Mouse (Mus musculus) bone marrow macrophage, adult 2 months (primary cell): Measurements from ENCODE around the gene Fgf18.

Experiments
- CTCF ChIP-seq: IDR thresholded peaks from 2 replicates; pipeline ENCODE4 v1.5.1; 2012; ENCODE audit warnings: low read depth, mild to moderate bottlenecking, low read length, moderate library complexity
- POLR2A ChIP-seq: IDR thresholded peaks from 2 replicates; pipeline ENCODE4 v1.6.1; 2012; ENCODE audit warnings: mild to moderate bottlenecking, low read depth, low read length, borderline replicate concordance

DNA sequence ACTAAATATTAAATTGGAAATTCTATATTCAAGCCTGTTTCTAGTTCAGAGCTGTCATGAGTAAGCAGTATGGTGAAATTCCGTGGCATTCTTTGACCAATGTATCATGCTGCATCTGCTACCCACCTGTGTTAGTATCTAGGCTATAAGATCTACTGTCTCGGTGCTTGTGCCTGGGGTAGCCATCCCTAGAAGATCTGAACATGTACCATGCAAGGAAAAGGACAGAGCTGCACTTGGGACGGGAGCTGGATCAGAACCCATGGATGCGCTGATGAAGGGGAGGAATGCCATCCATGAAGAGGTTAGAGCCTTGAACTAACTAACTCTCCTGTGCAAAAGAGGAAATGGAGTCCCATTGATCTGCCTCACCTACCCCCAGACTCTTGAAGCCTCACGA, 8.5 kb downstream of the Fgf18 start:
- TF ChIP-seq CTCF: no peak
- no peak for TF ChIP-seq POLR2A
